Mouse (Mus musculus): ENCODE data around the gene Vill. TPM values are rescaled to one million over a fixed set of nuclear protein-coding genes. Genes with fewer than 3 reads are reported as not detected.

Vill gene
- polyA plus RNA-seq, 1 experiment from 2014 or later, result 16.1 TPM

GRCm38 (mm10) chr9:119091581-119092310, 39.2 kb downstream of the Vill start:
- peaks cover 88% of the 10 kb centered on the region for H3K4me1 ChIP-seq (replicated peaks)
- H3K27me3 ChIP-seq (ENCODE audit: insufficient read depth, poor library complexity, severe bottlenecking), result peaks cover 78% of the 10 kb centered on the region
- 55% methylated on average over 12 of the region's 12 CpGs for WGBS

GRCm38 (mm10) chr9:119092473-119093418, 40.2 kb downstream of the Vill start:
- Histone ChIP-seq H3K4me1 (replicated peaks) (peaks cover 84% of the 10 kb centered on the region), H3K27ac (peak overlapping the region; percentile 82), H3K4me3 (peak overlapping the region; percentile 66), H3K36me3 (no peaks in the 10 kb centered on the region), H3K9me3 (no peaks in the 10 kb centered on the region), H3K27me3 (ENCODE audit: insufficient read depth, poor library complexity, severe bottlenecking) (peaks cover 72% of the 10 kb centered on the region)
- 3% methylated on average over 45 of the region's 45 CpGs for WGBS
- DNase-seq (ENCODE audit: low spot score), result peak; percentile 52

More at GRCm38 (mm10) chr9:119091581-119092310, 39.2 kb downstream of the Vill start:
- Histone ChIP-seq H3K4me3 (peak overlapping the region; percentile 66), H3K36me3 (no peaks in the 10 kb centered on the region), H3K9me3 (no peaks in the 10 kb centered on the region), H3K27ac (peak overlapping the region; percentile 82; the same call in 1 of the 2 replicates)
- no peak for DNase-seq (ENCODE audit: low spot score)

DNA sequence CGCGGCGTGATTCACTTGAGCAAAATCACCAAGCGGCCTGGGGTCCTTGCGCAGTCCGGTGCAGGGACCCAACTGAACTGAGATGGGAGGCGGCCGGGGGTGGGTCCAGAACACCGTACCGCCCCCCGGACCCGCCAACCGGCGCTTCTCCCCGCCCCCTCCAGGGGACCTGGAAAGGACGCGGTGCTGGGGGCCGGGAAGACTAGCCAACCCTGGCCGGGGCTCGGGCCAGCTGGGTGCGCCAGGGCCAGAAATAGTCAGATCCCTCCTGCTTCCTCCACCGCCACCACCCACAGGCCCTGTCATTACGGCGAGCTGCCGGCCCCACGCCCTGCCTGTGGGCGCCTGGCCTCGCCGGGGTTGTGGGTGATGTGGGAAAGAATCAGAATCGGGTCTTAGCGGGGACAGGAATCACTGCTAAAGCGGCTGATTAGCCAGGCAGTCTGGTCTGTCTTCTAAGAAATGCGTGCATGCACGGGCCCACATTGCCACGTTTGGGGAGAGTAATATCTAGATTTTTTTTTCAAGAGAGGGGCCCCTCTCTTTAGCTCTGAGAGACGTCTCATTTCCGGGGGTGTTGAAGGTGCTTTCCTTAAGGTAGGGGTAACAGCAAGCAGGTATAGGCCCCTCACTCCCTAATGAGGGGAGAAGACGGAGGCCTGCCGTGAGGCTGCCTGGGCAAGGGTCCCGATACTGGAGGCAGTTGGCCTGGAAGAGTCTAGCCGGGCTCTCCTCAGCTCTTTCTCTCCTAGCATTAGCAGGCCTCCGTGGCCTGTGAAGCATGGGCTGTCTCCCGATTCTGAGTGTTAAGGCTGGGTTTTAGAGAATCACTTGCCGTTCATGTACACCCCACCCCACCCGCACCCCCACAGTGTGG, 41.1 kb downstream of the Vill start, which contains the start of gene Plcd1:
TSS of gene Plcd1 (minus strand) at position 84 of the 877 bp plus-strand sequence.
- Histone ChIP-seq H3K9me3 (no peaks in the 10 kb centered on the region), H3K4me1 (replicated peaks) (peaks cover 78% of the 10 kb centered on the region), H3K4me3 (peak within 1 kb of the TSS; percentile 66), H3K27ac (peak within 1 kb of the TSS; percentile 82), H3K36me3 (no peaks in the 10 kb centered on the region), H3K27me3 (ENCODE audit: insufficient read depth, poor library complexity, severe bottlenecking) (peaks cover 69% of the 10 kb centered on the region)
- peak; percentile 81 for DNase-seq (ENCODE audit: low spot score)
- 10% methylated on average over 45 of the region's 45 CpGs for WGBS

DNA sequence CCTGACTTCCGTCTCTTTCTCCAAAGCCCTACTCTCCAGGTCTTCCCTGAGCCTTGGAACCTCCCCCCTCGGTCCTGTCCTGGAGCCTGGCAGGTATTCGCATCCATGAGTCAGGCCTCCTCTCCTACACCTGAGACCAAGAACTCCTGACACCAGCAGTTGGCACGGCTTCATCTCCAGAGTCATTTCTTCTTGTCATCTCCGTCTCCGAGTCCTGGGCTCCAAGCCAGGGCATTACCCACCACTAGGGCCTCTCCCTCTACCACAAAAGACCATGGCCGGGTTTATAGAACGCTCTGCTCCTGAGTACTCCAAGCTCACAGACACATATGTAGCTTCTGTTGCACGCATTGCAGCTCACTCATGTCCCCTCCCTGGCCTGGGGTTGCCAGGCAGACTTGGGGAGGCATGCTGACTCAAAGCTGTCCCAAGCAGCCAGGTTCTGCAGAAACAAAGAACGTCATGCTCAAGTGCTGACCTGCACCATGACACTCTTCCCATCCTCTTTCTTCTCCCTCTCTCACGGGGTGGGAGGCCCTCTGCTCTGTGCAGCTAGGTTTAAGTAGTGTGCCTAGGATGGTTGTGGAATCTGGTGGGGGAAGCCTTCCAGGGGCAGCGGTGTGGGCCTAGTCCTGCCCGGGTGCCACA, 42.0 kb downstream of the Vill start:
- peaks cover 69% of the 10 kb centered on the region for H3K27me3 ChIP-seq (ENCODE audit: insufficient read depth, poor library complexity, severe bottlenecking)
- DNase-seq (ENCODE audit: low spot score), result no peak

DNA sequence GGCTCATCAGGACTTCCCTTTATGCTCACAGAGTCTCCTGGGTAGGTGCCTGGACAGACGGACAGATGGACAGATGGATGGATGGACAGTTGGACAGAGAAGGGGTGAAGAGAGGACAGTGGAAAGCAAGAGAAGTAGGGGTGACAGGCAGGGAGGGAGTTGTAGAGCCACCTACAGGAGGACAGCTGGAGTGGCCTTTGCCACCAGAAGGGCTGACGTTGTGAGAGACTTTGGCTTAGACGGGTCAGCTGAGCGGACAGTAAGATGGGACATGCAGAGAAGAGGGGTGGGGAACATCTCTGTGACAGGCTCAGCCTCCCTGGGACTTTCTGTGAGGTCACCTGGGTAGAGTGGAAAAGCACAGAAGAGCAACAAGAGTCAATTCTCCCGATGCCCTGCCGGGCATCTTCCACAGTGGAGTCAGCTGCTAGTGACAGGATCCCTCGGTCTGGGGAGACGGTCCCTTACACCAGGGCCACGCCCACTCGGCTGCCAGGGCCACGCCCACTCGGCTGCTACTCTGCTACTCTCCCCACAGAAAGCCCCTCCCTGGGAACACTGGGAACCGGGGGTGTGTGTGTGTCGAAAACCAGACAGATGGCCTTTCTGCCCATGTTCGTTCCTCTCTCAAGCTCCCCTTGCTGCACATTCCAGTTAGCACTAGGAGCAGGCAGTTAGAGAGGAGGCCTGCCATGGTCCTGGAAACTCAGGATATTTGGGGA, 47.8 kb downstream of the Vill start:
- H3K27ac ChIP-seq, result peak overlapping the region; percentile 23; the same call in 1 of the 2 replicates
- peaks cover 45% of the 10 kb centered on the region for H3K4me1 ChIP-seq (replicated peaks)
- H3K27me3 ChIP-seq (ENCODE audit: insufficient read depth, poor library complexity, severe bottlenecking), result peaks cover 26% of the 10 kb centered on the region
- 13% methylated on average over 15 of the region's 15 CpGs for WGBS
- no peaks in the 10 kb centered on the region for H3K36me3 ChIP-seq
- H3K4me3 ChIP-seq, result no peak overlapping the region
- H3K9me3 ChIP-seq, result no peaks in the 10 kb centered on the region
- no peak for DNase-seq (ENCODE audit: low spot score)

More for the DNA sequence above, 42.0 kb downstream of the Vill start:
- Histone ChIP-seq H3K4me3 (no peak overlapping the region), H3K9me3 (no peaks in the 10 kb centered on the region), H3K36me3 (no peaks in the 10 kb centered on the region), H3K4me1 (replicated peaks) (peaks cover 73% of the 10 kb centered on the region), H3K27ac (peak overlapping the region; percentile 35)
- WGBS, result 72% methylated on average over 13 of the region's 13 CpGs

- H3K9me3 ChIP-seq, result no peaks in the 10 kb centered on the region
- H3K4me1 ChIP-seq (replicated peaks), result peaks cover 31% of the 10 kb centered on the region
- H3K4me3 ChIP-seq, result peak within 1 kb of the TSS; percentile 62
- WGBS, result 4% methylated on average over 44 of the region's 44 CpGs
- peaks cover 12% of the 10 kb centered on the region for H3K27me3 ChIP-seq (ENCODE audit: insufficient read depth, poor library complexity, severe bottlenecking)
- DNase-seq (ENCODE audit: low spot score), result peak; percentile 87
- H3K36me3 ChIP-seq, result no peaks in the 10 kb centered on the region
- peak within 1 kb of the TSS; percentile 68; the same call in 1 of the 2 replicates for H3K27ac ChIP-seq
Observed at GRCm38 (mm10) chr9:119101992-119102782, 49.6 kb downstream of the Vill start, which contains the start of gene Dlec1. Gene Dlec1, plus strand, starts transcription at chr9:119102478.

DNA sequence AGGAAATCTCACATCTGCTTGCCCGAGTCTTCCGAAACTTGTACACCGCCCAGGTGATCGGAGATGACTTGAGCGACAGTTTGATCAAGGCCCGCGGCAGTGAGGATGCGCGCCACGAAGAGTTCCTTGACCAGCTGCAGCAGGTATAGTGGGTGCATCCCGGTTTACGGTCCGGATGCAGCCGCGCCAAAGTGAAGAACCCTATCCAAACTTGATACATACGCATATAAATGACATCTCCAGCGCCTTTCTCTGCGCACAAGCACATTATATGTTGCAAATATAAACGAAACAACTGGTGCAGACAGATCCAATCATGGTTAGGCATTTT, 50.2 kb downstream of the Vill start:
- Histone ChIP-seq H3K4me3 (peak overlapping the region; percentile 62), H3K27me3 (ENCODE audit: insufficient read depth, poor library complexity, severe bottlenecking) (peaks cover 12% of the 10 kb centered on the region), H3K27ac (peak overlapping the region; percentile 37; the same call in 1 of the 2 replicates), H3K9me3 (no peaks in the 10 kb centered on the region), H3K36me3 (no peaks in the 10 kb centered on the region), H3K4me1 (replicated peaks) (peaks cover 27% of the 10 kb centered on the region)
- DNase-seq (ENCODE audit: low spot score), result no peak
- 4% methylated on average over 19 of the region's 19 CpGs for WGBS

GRCm38 (mm10) chr9:119107566-119107965, 55.0 kb downstream of the Vill start:
- no peak for DNase-seq (ENCODE audit: low spot score)
- peaks cover 26% of the 10 kb centered on the region for H3K4me1 ChIP-seq (replicated peaks)
- no peaks in the 10 kb centered on the region for H3K36me3 ChIP-seq
- H3K4me3 ChIP-seq, result no peak overlapping the region
- no peak overlapping the region for H3K27ac ChIP-seq
- H3K27me3 ChIP-seq (ENCODE audit: insufficient read depth, poor library complexity, severe bottlenecking), result peaks cover 12% of the 10 kb centered on the region
- H3K9me3 ChIP-seq, result no peaks in the 10 kb centered on the region
- 89% methylated on average over 4 of the region's 4 CpGs for WGBS

GRCm38 (mm10) chr9:119109685-119110353, 57.2 kb downstream of the Vill start:
- Histone ChIP-seq H3K4me3 (no peak overlapping the region), H3K9me3 (no peaks in the 10 kb centered on the region), H3K27me3 (ENCODE audit: insufficient read depth, poor library complexity, severe bottlenecking) (no peaks in the 10 kb centered on the region), H3K4me1 (replicated peaks) (peaks cover 19% of the 10 kb centered on the region), H3K36me3 (no peaks in the 10 kb centered on the region), H3K27ac (0 out of 2 replicates have a peak overlapping the region, but pooled peaks have one; percentile 24)
- no peak for DNase-seq (ENCODE audit: low spot score)
- 56% methylated on average over 12 of the region's 12 CpGs for WGBS

DNA sequence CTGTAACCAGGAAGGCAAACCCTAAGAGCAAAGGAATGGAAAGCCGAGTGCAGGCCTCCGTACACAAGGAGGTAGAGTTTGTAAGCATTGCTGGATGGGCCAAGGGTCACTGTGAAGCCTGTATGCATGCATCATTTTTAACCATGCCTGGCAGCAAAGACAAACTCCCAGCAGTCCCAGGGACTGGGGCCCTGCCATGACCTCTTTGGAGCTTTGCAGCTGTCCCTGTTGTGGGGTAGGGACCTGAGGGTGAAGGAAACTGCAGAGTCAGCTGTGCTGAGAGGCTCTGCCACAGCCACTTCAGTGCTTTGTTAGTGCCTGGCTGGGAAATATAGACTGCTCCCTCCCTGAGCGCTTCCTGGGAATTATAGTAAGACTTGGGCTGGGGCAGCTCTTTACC, 58.1 kb downstream of the Vill start:
- WGBS, result 33% methylated on average over 3 of the region's 3 CpGs
- Histone ChIP-seq H3K27me3 (ENCODE audit: insufficient read depth, poor library complexity, severe bottlenecking) (no peaks in the 10 kb centered on the region), H3K4me1 (replicated peaks) (peaks cover 19% of the 10 kb centered on the region), H3K27ac (peak overlapping the region; percentile 75), H3K4me3 (no peak overlapping the region), H3K9me3 (no peaks in the 10 kb centered on the region), H3K36me3 (no peaks in the 10 kb centered on the region)
- peak; percentile 45 for DNase-seq (ENCODE audit: low spot score)
